Mouse (Mus musculus) embryonic facial prominence, embryonic 13.5 days (tissue): ENCODE measurements at regions not wholly inside any gene's neighbourhood (a gene's known extent, or its start where the extent isn't known, plus 50 kb on each side); places are given as distances from the start of the nearest gene placed in this dataset.

ENCODE experiments used
- ATAC-seq: fragments of 200-750 bp; cut with Nextera tagmentation; 2 replicates; pipeline ENCODE4 v1.8.0; 2017; ENCODE audit warnings: low read depth; ENCODE audit not compliant: insufficient number of reproducible peaks, insufficient read depth, low FRiP score, low TSS enrichment
- H3K27ac ChIP-seq: fragments of 300-500 bp; sonication (generic); 2 replicates; pipeline ENCODE4 v1.5.1; 2015; ENCODE audit warnings: moderate library complexity, mild to moderate bottlenecking, inconsistent platforms
- H3K27me3 ChIP-seq: fragments of 300-500 bp; sonication (generic); 2 replicates; pipeline ENCODE4 v1.6.1; 2015; ENCODE audit warnings: mild to moderate bottlenecking, inconsistent platforms
- H3K36me3 ChIP-seq: fragments of 300-500 bp; sonication (generic); 2 replicates; pipeline ENCODE4 v1.6.1; 2015; ENCODE audit warnings: mild to moderate bottlenecking, inconsistent platforms
- H3K4me1 ChIP-seq: fragments of 300-500 bp; sonication (generic); 2 replicates; pipeline ENCODE4 v1.6.1; 2015; ENCODE audit warnings: inconsistent platforms
- H3K4me2 ChIP-seq: fragments of 300-500 bp; sonication (generic); 2 replicates; pipeline ENCODE4 v1.6.1; 2015; ENCODE audit warnings: moderate library complexity, mild to moderate bottlenecking, inconsistent platforms
- H3K4me3 ChIP-seq: fragments of 300-500 bp; sonication (generic); 2 replicates; pipeline ENCODE4 v1.5.1; 2015; ENCODE audit warnings: mild to moderate bottlenecking, inconsistent platforms
- H3K9ac ChIP-seq: fragments of 300-500 bp; sonication (generic); 2 replicates; pipeline ENCODE4 v1.6.1; 2015; ENCODE audit warnings: mild to moderate bottlenecking, inconsistent platforms
- H3K9me3 ChIP-seq: fragments of 300-500 bp; sonication (generic); 2 replicates; pipeline ENCODE4 v1.6.1; 2016; ENCODE audit warnings: inconsistent platforms
- WGBS: fragments of 180-500 bp; shearing (Covaris S2); methylation state at CpG from one replicate; pipeline ENCODE4 v1.1.7; 2015; ENCODE audit warnings: mixed read lengths; 5-methylcytosine and 5-hydroxymethylcytosine counted together

DNA sequence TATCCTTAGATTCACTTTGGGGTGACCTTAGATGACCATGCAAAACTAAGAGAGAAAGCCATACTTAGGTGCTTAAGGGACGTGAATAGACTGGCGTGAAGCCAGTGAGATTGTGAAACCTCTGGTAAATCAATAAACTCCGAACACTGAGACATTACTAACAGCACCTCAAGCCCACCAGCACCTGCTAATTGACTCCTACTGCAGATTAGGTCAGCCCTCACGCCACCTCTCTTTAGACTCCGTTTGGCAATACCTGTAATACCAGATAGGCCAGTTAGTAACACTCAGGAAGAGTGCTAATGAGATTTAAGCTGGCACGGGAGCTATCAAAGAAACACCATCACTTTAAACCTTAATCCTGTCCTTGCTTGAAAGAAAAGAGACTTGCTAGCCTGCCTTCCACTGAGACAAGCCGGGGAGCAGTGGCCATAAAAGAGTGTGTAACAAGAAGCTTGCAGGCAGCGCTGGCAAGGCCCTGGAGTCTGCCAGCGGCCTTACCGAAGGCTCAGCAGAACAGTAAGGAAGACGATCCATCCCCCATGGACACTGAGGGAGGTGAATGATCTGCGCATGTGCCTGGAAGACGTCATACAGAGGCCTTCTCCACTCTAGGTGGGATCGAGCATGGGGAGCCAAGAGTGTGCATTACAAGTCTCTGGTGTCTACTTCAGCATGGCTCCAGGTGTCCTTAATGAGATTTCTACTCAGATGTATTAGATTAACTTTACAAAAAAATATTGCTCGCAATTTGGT, 124.0 kb upstream of the Dyrk2 start:
- 0 out of 2 replicates have a peak, but pooled peaks have one; percentile 20 for ATAC-seq
- peaks cover 6% of the 10 kb centered on the region for H3K4me1 ChIP-seq
- WGBS: 52% methylated on average over 15 of the region's 15 CpGs
- no peaks in the 10 kb centered on the region for H3K27me3 ChIP-seq
- no peak overlapping the region for H3K4me2 ChIP-seq
- H3K36me3 ChIP-seq: no peaks in the 10 kb centered on the region
- H3K9ac ChIP-seq: no peak overlapping the region
- H3K27ac ChIP-seq: no peak overlapping the region
- H3K9me3 ChIP-seq: no peaks in the 10 kb centered on the region
- no peak overlapping the region for H3K4me3 ChIP-seq

DNA sequence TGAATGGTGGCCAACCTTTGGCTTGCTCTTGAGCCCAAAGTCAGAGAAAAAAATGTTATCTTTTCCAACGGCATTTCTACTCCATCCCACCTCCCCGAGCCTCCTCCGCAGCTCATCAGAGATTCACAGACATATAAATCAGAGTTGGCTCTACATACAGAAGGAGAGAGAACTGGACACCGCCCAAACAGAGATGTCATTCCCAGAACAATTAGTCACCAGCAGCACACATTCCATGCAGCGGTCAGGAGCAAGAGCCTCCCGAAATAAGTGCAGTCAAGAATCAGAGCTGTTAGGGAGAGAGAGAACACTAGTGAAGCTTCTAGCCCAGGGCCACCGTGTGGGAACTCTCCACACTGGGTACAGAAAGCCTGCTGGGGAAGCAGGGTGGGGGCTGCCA, 121.2 kb upstream of the Dyrk2 start:
- peaks cover 6% of the 10 kb centered on the region for H3K4me1 ChIP-seq
- H3K9me3 ChIP-seq: no peaks in the 10 kb centered on the region
- H3K27me3 ChIP-seq: no peaks in the 10 kb centered on the region
- WGBS: 87% methylated on average over 7 of the region's 7 CpGs
- no peak overlapping the region for H3K4me2 ChIP-seq
- no peak for ATAC-seq
- no peaks in the 10 kb centered on the region for H3K36me3 ChIP-seq
- no peak overlapping the region for H3K27ac ChIP-seq
- H3K9ac ChIP-seq: no peak overlapping the region
- H3K4me3 ChIP-seq: no peak overlapping the region

GRCm38 (mm10) chr10:118990500-118990899, 120.5 kb upstream of the Dyrk2 start:
- Histone ChIP-seq H3K27ac (no peak overlapping the region), H3K36me3 (no peaks in the 10 kb centered on the region), H3K4me2 (no peak overlapping the region), H3K9me3 (no peaks in the 10 kb centered on the region), H3K9ac (no peak overlapping the region), H3K4me3 (no peak overlapping the region), H3K4me1 (peaks cover 6% of the 10 kb centered on the region), H3K27me3 (no peaks in the 10 kb centered on the region)
- ATAC-seq: no peak
- WGBS: 81% methylated on average over 6 of the region's 6 CpGs

DNA sequence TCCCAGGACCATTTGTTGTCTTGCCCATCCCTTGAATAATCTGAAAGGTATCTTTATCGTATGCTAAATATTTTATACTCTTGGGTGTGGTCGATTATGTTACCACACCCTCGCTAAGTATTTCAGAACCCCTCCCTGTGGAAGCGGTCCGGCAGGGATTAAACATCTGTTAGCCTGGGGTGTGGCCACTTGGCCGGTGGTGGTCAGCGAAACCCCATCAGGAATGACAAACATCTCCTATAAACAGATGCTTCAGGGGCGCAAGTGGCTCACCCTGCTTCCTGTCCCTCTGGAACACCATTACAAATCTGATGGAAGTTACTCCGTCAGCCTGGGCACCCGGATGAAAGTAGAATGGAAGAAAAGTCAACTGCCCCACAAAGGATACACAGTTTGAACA, 119.8 kb upstream of the Dyrk2 start:
- Histone ChIP-seq H3K4me1 (peaks cover 7% of the 10 kb centered on the region), H3K9ac (no peak overlapping the region), H3K9me3 (no peaks in the 10 kb centered on the region), H3K4me3 (no peak overlapping the region), H3K27me3 (no peaks in the 10 kb centered on the region), H3K36me3 (no peaks in the 10 kb centered on the region), H3K27ac (no peak overlapping the region), H3K4me2 (no peak overlapping the region)
- WGBS: 78% methylated on average over 10 of the region's 10 CpGs
- ATAC-seq: no peak

- Histone ChIP-seq H3K27ac (no peak overlapping the region), H3K9ac (no peak overlapping the region), H3K4me1 (0 out of 2 replicates have a peak, but pooled peaks cover 5% of the 10 kb centered on the region), H3K36me3 (no peaks in the 10 kb centered on the region), H3K9me3 (no peaks in the 10 kb centered on the region), H3K4me3 (no peak overlapping the region), H3K4me2 (no peak overlapping the region), H3K27me3 (no peaks in the 10 kb centered on the region)
- WGBS: 90% methylated on average over 6 of the region's 6 CpGs
- ATAC-seq: no peak
Observed at GRCm38 (mm10) chr10:118988249-118988648, 118.2 kb upstream of the Dyrk2 start.

- Histone ChIP-seq H3K4me3 (no peak overlapping the region), H3K9ac (no peak overlapping the region), H3K9me3 (no peaks in the 10 kb centered on the region), H3K27me3 (no peaks in the 10 kb centered on the region), H3K36me3 (no peaks in the 10 kb centered on the region), H3K4me2 (no peak overlapping the region), H3K4me1 (peaks cover 12% of the 10 kb centered on the region), H3K27ac (peak overlapping the region; percentile 16; the same call in 1 of the 2 replicates)
- WGBS: 66% methylated on average over 5 of the region's 5 CpGs
- no peak for ATAC-seq
Observed at GRCm38 (mm10) chr10:118984580-118984979, 114.6 kb upstream of the Dyrk2 start.

DNA sequence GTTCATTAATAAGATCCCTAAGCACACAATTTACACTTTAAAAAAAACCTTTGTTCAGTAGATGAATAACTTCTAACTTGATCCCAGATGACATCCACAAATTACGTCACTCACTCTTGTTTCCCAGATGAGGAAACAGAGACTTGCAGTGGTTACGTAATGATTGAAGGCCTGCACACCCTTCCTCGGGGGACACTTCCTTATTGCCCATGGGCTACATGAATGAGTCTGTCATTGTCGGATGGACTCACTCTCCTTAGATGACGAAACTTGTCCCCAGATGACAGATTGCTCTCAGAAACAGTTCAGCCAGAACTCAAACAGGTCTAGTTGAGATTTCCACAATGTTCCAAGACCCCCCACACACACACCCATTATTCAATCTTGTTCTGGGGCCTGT, 111.4 kb upstream of the Dyrk2 start:
- WGBS: 73% methylated on average over 5 of the region's 5 CpGs
- Histone ChIP-seq H3K4me2 (no peak overlapping the region), H3K4me1 (peaks cover 22% of the 10 kb centered on the region), H3K4me3 (no peak overlapping the region), H3K27ac (no peak overlapping the region), H3K9me3 (no peaks in the 10 kb centered on the region), H3K27me3 (peaks cover 10% of the 10 kb centered on the region), H3K9ac (no peak overlapping the region), H3K36me3 (no peaks in the 10 kb centered on the region)
- no peak for ATAC-seq

DNA sequence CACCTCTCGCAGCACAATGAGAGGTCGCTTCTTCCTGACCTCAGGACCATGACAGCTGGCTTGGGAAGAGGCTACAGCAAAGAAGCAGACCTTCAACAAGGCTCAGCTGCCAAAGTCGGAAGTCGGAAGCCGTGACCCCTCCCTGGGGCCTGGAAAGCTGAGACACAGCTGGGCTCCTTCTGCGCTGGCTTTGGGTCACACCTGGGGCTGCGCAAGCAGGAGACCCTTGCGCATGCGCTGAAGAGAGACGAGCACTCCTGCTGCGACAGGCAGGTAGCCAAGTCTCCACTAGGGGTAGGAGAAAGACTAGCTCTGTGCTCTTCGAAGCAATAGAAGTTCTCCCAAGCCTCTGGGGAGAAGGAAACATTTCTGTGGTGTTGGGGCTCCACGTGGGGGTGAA, 109.3 kb upstream of the Dyrk2 start:
- ATAC-seq: no peak
- Histone ChIP-seq H3K4me3 (no peak overlapping the region), H3K27me3 (peaks cover 10% of the 10 kb centered on the region), H3K9me3 (no peaks in the 10 kb centered on the region), H3K27ac (no peak overlapping the region), H3K36me3 (no peaks in the 10 kb centered on the region), H3K4me2 (no peak overlapping the region), H3K4me1 (peaks cover 24% of the 10 kb centered on the region), H3K9ac (no peak overlapping the region)
- WGBS: 41% methylated on average over 13 of the region's 13 CpGs

GRCm38 (mm10) chr10:118978181-118978743, 108.3 kb upstream of the Dyrk2 start:
- no peaks in the 10 kb centered on the region for H3K36me3 ChIP-seq
- no peak overlapping the region for H3K9ac ChIP-seq
- H3K4me1 ChIP-seq: peaks cover 24% of the 10 kb centered on the region
- H3K27me3 ChIP-seq: peaks cover 10% of the 10 kb centered on the region
- no peak overlapping the region for H3K27ac ChIP-seq
- H3K4me2 ChIP-seq: no peak overlapping the region
- no peak overlapping the region for H3K4me3 ChIP-seq
- H3K9me3 ChIP-seq: no peaks in the 10 kb centered on the region
- 70% methylated on average over 10 of the region's 10 CpGs for WGBS
- no peak for ATAC-seq

DNA sequence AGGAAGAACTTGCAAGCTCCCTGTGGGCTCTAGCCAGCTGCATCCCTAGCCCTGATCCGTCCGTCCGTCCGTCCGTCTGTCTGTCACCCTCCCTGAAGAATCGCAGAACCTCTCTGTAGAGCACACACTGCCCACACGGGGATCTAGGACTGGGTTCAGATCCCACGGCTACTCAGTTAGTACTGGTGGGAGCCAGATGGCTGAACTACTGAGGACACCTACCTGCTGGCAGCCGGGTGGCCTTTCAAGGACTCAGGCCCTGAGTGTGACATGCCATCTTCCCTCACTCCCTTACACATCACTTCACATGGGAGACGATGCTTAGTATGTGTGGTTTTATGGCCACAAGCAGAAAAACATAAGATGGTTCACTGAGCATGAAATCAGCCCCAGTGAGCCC, 106.4 kb upstream of the Dyrk2 start:
- no peaks in the 10 kb centered on the region for H3K36me3 ChIP-seq
- peaks cover 10% of the 10 kb centered on the region for H3K27me3 ChIP-seq
- no peak overlapping the region for H3K9ac ChIP-seq
- H3K27ac ChIP-seq: no peak overlapping the region; the same call in 1 of the 2 replicates
- H3K4me1 ChIP-seq: peaks cover 24% of the 10 kb centered on the region
- no peak for ATAC-seq
- WGBS: 77% methylated on average over 10 of the region's 10 CpGs
- no peaks in the 10 kb centered on the region for H3K9me3 ChIP-seq
- no peak overlapping the region for H3K4me3 ChIP-seq
- no peak overlapping the region for H3K4me2 ChIP-seq

DNA sequence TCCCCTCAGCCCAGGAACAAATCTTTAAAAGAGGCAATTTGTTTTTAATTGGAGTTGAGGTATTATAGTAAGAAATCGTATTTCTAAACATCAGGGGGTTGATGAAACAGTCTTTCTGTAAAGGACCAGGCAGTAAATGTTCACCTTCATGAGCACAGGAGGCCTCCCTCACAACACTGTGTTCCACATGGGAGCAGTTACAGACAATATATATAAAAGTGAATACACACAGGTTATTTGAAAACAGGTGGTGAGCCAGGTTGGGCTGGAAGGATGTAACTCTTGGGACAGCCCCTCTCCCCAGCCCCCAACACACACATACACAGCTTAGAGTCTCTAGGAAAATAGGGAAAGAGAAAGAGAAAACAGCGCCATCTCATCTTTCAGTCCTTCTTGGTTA, 105.8 kb upstream of the Dyrk2 start:
- H3K9me3 ChIP-seq: no peaks in the 10 kb centered on the region
- peaks cover 10% of the 10 kb centered on the region for H3K27me3 ChIP-seq
- no peaks in the 10 kb centered on the region for H3K36me3 ChIP-seq
- H3K4me1 ChIP-seq: peaks cover 24% of the 10 kb centered on the region
- H3K4me3 ChIP-seq: no peak overlapping the region
- WGBS: 77% methylated on average over 2 of the region's 2 CpGs
- ATAC-seq: no peak
- no peak overlapping the region for H3K4me2 ChIP-seq
- H3K9ac ChIP-seq: no peak overlapping the region
- no peak overlapping the region for H3K27ac ChIP-seq

GRCm38 (mm10) chr10:118973324-118973723, 103.3 kb upstream of the Dyrk2 start:
- Histone ChIP-seq H3K9me3 (no peaks in the 10 kb centered on the region), H3K36me3 (no peaks in the 10 kb centered on the region), H3K4me3 (no peak overlapping the region), H3K27me3 (peaks cover 4% of the 10 kb centered on the region; the same call in 1 of the 2 replicates), H3K4me1 (peaks cover 11% of the 10 kb centered on the region), H3K4me2 (no peak overlapping the region), H3K27ac (no peak overlapping the region), H3K9ac (no peak overlapping the region)
- ATAC-seq: no peak
- 75% methylated on average over 4 of the region's 4 CpGs for WGBS
